Mouse (Mus musculus): Measurements from ENCODE around the gene Paxbp1. TPM values are rescaled to one million over a fixed set of nuclear protein-coding genes. Genes with fewer than 3 reads are reported as not detected.

Gene Paxbp1
- polyA plus RNA-seq, 1 experiment = 32.9 TPM

DNA sequence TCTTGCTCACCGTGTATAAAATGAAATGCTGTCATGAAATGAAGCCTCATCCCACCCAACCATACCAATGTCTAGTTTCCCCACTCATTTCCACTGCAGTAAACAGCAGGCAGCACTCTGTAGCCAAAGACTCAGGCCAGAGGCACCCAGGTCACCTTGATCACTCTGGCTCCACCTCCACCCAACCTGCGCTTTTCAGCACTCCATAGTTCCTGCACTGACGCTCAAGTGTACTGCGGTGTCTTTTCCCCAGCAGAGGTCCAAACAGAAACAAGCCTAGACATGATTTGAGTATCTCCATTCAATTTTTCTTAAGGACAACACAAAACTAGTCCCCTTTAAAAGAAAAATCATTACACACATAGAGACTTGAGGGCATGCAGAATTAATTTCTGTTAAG is 24.9 kb downstream of the Paxbp1 start:
- peaks cover 80% of the 10 kb centered on the region for H3K36me3 ChIP-seq (ENCODE audit: control insufficient read depth, insufficient read depth, low read length)
- TF ChIP-seq POLR2A (IDR thresholded peaks at IDR 0.05; ENCODE audit: control insufficient read depth, extremely low read depth, insufficient read depth, low read length, poor library complexity) (no peak), CTCF (IDR thresholded peaks at IDR 0.05; ENCODE audit: borderline replicate concordance, control insufficient read depth, extremely low read depth, insufficient read depth, low read length, poor library complexity) (no peak)

DNA sequence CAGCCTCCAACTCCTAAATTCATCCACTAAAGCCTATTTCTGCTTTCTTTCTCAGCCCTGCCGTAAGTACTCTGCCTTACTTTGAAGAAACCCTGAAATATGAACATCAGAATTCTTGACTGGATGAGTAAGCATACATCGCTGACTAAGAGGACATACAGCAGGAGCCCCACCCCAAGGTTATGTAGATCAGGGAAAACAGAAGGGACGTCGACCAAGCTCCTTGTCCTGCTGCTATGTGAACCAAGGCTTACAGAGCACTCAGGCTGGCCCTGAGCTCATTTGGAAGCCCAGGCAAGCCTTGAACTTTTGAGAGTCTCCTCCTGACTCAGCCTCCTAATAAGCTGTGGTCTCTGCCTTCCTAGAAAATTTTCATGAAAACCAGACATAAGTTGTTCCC is 28.6 kb downstream of the Paxbp1 start:
- no peaks in the 10 kb centered on the region; the same call in 1 of the 2 replicates for H3K4me1 ChIP-seq (replicated peaks; ENCODE audit: control insufficient read depth, insufficient read depth, low read length)
- no peak overlapping the region for H3K4me3 ChIP-seq (ENCODE audit: control insufficient read depth, insufficient read depth, low read length)
- no peak overlapping the region for H3K27ac ChIP-seq (ENCODE audit: control insufficient read depth, insufficient read depth, low read length)
- DNase-seq = no peak
- TF ChIP-seq CTCF (IDR thresholded peaks at IDR 0.05; ENCODE audit: borderline replicate concordance, control insufficient read depth, extremely low read depth, insufficient read depth, low read length, poor library complexity) = no peak
- TF ChIP-seq POLR2A (IDR thresholded peaks at IDR 0.05; ENCODE audit: control insufficient read depth, extremely low read depth, insufficient read depth, low read length, poor library complexity) = no peak
- peaks cover 46% of the 10 kb centered on the region for H3K36me3 ChIP-seq (ENCODE audit: control insufficient read depth, insufficient read depth, low read length)
- 99% methylated on average over 4 of the region's 4 CpGs for WGBS
- H3K27me3 ChIP-seq (ENCODE audit: control insufficient read depth, insufficient read depth, low read length) = no peaks in the 10 kb centered on the region

More for the DNA sequence above, 24.9 kb downstream of the Paxbp1 start:
- H3K4me3 ChIP-seq (ENCODE audit: control insufficient read depth, insufficient read depth, low read length) = no peak overlapping the region
- H3K27me3 ChIP-seq (ENCODE audit: control insufficient read depth, insufficient read depth, low read length) = no peaks in the 10 kb centered on the region
- H3K4me1 ChIP-seq (replicated peaks; ENCODE audit: control insufficient read depth, insufficient read depth, low read length) = no peaks in the 10 kb centered on the region
- WGBS = 97% methylated on average over 4 of the region's 4 CpGs
- DNase-seq = no peak
- no peak overlapping the region for H3K27ac ChIP-seq (ENCODE audit: control insufficient read depth, insufficient read depth, low read length)

DNA sequence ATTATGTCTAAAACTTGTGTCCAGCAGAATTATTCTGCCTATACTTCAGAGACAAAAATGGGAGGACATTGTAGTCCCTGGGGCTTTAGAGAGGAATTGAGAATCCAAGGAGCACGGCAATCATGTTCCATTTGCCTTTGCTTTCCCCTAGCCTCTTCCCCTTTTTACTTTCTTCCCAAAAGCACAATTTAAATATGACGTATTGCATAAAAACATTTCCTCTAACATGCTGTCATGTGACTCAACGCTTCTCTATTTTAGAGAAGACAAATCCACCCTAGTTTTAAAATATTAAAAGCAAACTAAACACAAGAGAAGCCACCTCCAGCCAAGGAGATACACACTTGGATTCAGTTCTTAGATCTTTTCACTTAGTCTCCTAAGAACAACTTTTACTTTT is 32.5 kb downstream of the Paxbp1 start:
- H3K27ac ChIP-seq (ENCODE audit: control insufficient read depth, insufficient read depth, low read length) = no peak overlapping the region

DNA sequence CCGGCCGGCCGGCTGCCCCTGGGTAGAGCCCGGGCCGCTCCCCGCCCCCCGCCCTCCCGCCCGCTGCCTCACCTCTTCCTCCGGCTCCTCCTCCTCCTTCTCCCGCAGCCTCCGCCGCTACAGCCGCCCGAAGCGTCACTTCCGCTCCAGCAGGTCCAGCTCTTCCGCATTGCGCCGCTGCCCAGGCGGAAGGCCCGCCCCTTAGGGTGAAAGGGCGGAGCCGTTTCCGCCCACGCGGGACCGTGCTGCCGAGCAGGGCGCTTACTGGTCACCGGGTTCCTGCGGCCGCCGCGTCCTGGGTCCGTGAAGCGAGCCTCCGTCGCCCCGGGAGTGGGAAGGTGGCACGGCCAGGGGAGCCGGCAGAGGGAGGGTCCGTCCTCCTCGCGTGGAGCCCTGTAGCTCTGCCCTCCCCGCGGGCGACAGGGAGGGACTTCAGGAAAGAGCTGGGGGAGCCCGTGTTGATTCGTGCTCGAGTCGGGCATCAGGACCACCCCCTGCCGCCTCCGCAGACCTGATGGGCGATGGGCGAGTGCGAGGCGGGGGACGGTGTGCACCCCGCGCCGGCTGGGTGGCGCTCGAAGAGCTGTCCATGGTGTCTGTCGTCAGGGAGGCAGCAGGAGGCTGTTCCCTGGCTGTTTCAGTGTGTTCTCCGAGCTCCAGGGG is 33.2 kb downstream of the Paxbp1 start, which contains the start of gene Synj1:
Gene Synj1 (minus strand): TSS at position 288 of the 663 bp plus-strand sequence.
- peak; percentile 87 for DNase-seq
- Histone ChIP-seq H3K36me3 (ENCODE audit: control insufficient read depth, insufficient read depth, low read length) (peaks cover 13% of the 10 kb centered on the region), H3K27me3 (ENCODE audit: control insufficient read depth, insufficient read depth, low read length) (no peaks in the 10 kb centered on the region), H3K4me3 (ENCODE audit: control insufficient read depth, insufficient read depth, low read length) (peak within 1 kb of the TSS; percentile 82), H3K27ac (ENCODE audit: control insufficient read depth, insufficient read depth, low read length) (peak within 1 kb of the TSS; percentile 34; the same call in 1 of the 2 replicates), H3K4me1 (replicated peaks; ENCODE audit: control insufficient read depth, insufficient read depth, low read length) (peaks cover 4% of the 10 kb centered on the region)
- TF ChIP-seq POLR2A (IDR thresholded peaks at IDR 0.05; ENCODE audit: control insufficient read depth, extremely low read depth, insufficient read depth, low read length, poor library complexity) (0 out of 2 replicates have a peak, but pooled peaks have one; percentile 20), CTCF (IDR thresholded peaks at IDR 0.05; ENCODE audit: borderline replicate concordance, control insufficient read depth, extremely low read depth, insufficient read depth, low read length, poor library complexity) (no peak)
- under 1% methylated on average over 66 of the region's 66 CpGs for WGBS

More for the DNA sequence above, 32.5 kb downstream of the Paxbp1 start:
- H3K27me3 ChIP-seq (ENCODE audit: control insufficient read depth, insufficient read depth, low read length) = no peaks in the 10 kb centered on the region
- no peak for TF ChIP-seq POLR2A (IDR thresholded peaks at IDR 0.05; ENCODE audit: control insufficient read depth, extremely low read depth, insufficient read depth, low read length, poor library complexity)
- no peak for TF ChIP-seq CTCF (IDR thresholded peaks at IDR 0.05; ENCODE audit: borderline replicate concordance, control insufficient read depth, extremely low read depth, insufficient read depth, low read length, poor library complexity)
- H3K4me1 ChIP-seq (replicated peaks; ENCODE audit: control insufficient read depth, insufficient read depth, low read length) = peaks cover 4% of the 10 kb centered on the region
- 0% methylated on average over 3 of the region's 3 CpGs for WGBS
- DNase-seq = no peak
- H3K4me3 ChIP-seq (ENCODE audit: control insufficient read depth, insufficient read depth, low read length) = no peak overlapping the region
- peaks cover 13% of the 10 kb centered on the region for H3K36me3 ChIP-seq (ENCODE audit: control insufficient read depth, insufficient read depth, low read length)

DNA sequence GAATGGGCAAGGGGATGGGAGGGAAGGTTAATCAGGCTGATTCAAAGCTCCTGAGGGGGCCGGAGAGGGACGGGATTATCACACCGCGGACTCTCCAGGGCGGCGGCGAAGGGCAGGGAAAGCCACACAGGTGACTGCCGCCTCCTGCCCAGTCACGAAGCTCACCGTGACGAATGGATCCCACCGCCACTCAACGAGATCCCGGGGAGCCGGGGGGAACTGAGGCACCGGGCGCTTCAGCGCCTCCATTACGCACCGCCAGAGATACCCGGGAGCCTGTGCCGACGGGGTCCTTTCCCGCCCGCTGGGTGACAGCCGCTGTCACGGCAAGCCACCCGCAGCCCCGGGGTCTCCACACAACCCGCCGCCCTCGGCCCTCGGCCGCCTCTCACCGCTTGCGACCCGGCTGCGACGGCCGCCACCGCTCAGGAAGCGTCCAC is 33.7 kb downstream of the Paxbp1 start:
- peak overlapping the region; percentile 82 for H3K4me3 ChIP-seq (ENCODE audit: control insufficient read depth, insufficient read depth, low read length)
- H3K36me3 ChIP-seq (ENCODE audit: control insufficient read depth, insufficient read depth, low read length) = peaks cover 7% of the 10 kb centered on the region
- no peaks in the 10 kb centered on the region for H3K27me3 ChIP-seq (ENCODE audit: control insufficient read depth, insufficient read depth, low read length)
- H3K4me1 ChIP-seq (replicated peaks; ENCODE audit: control insufficient read depth, insufficient read depth, low read length) = peaks cover 4% of the 10 kb centered on the region
- 0 out of 2 replicates have a peak overlapping the region, but pooled peaks have one; percentile 34 for H3K27ac ChIP-seq (ENCODE audit: control insufficient read depth, insufficient read depth, low read length)
- TF ChIP-seq CTCF (IDR thresholded peaks at IDR 0.05; ENCODE audit: borderline replicate concordance, control insufficient read depth, extremely low read depth, insufficient read depth, low read length, poor library complexity) (no peak), POLR2A (IDR thresholded peaks at IDR 0.05; ENCODE audit: control insufficient read depth, extremely low read depth, insufficient read depth, low read length, poor library complexity) (no peak)
- WGBS = under 1% methylated on average over 42 of the region's 42 CpGs
- DNase-seq = no peak

DNA sequence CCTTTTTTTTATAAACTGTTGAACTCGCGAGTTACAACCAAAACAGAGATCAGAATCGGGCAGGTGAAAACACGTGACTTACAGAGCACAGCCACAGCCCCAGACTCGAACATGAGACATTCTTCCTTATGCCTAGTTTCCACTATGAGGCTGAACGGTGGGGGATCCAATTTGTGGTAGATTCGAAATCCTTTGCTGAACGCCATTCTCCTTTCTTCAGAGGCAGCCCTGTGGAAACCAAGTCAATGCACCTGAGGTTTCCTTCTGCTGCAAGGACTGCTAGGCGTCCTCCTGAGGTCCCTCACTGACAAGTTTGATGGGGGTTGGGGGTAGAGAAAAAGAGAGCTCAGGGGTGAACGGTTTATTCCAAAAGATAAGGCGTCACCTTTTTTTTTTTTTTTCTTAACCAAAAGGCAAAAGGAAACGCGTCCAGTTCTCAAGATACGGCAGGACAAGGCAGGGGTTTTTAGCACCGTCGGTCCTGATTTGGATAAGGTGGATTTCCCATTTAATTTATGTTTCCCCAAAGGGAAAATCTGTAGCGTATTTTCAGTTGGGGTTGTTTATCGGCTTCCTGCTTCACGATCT is 34.3 kb downstream of the Paxbp1 start:
- under 1% methylated on average over 19 of the region's 19 CpGs for WGBS
- TF ChIP-seq POLR2A (IDR thresholded peaks at IDR 0.05; ENCODE audit: control insufficient read depth, extremely low read depth, insufficient read depth, low read length, poor library complexity) (no peak), CTCF (IDR thresholded peaks at IDR 0.05; ENCODE audit: borderline replicate concordance, control insufficient read depth, extremely low read depth, insufficient read depth, low read length, poor library complexity) (no peak)
- Histone ChIP-seq H3K27me3 (ENCODE audit: control insufficient read depth, insufficient read depth, low read length) (no peaks in the 10 kb centered on the region), H3K4me1 (replicated peaks; ENCODE audit: control insufficient read depth, insufficient read depth, low read length) (peaks cover 4% of the 10 kb centered on the region), H3K4me3 (ENCODE audit: control insufficient read depth, insufficient read depth, low read length) (peak overlapping the region; percentile 82), H3K36me3 (ENCODE audit: control insufficient read depth, insufficient read depth, low read length) (peaks cover 2% of the 10 kb centered on the region), H3K27ac (ENCODE audit: control insufficient read depth, insufficient read depth, low read length) (peak overlapping the region; percentile 34; the same call in 1 of the 2 replicates)
- DNase-seq = peak; percentile 28

All from thymus, adult 2 months (tissue).